Mouse (Mus musculus) ZHBTc4 (cell line): ENCODE measurements around the gene Gm10037.
"Not testable (repeated sequence)": the region's sequence is repeated elsewhere in the genome, so short reads cannot be mapped to it uniquely, and the experiment has no call there.

Experiments used
- DNase-seq: peaks from one replicate; pipeline ENCODE4 v3.0.0-alpha.2; 2011; ENCODE audit warnings: low read depth, low spot score

The Gm10037 gene

DNA sequence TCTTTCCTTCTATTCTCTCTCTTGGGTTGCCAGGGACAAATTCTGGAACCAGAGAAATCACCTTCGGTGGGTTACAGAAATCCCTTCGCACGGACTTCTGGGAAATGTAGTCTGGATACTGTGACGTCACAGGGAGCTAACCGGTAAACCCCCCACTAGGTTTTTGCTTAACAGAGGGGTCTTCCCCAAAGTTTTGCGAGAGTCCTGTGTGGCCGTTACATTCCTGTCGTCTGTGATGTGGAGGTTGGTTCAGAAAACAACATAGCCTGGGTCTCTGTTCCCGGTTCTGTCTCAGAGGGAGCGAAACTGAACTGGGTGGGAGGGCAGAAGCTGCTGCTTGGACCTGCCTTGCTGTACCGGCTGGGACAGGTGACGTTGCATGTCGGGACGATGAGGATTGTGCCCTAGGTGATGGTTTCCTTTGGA, at the start of gene Gm10037:
TSS of gene Gm10037 (plus strand) at position 196 of the 426 bp plus-strand sequence.
- peak; percentile 59 for DNase-seq

- DNase-seq = peak; percentile 77
These were observed 38.9 kb upstream of the Gm10037 start for GRCm38 (mm10) chr13:67791921-67792455.

GRCm38 (mm10) chr13:67798618-67799017, 32.3 kb upstream of the Gm10037 start:
- DNase-seq = peak; percentile 60

DNA sequence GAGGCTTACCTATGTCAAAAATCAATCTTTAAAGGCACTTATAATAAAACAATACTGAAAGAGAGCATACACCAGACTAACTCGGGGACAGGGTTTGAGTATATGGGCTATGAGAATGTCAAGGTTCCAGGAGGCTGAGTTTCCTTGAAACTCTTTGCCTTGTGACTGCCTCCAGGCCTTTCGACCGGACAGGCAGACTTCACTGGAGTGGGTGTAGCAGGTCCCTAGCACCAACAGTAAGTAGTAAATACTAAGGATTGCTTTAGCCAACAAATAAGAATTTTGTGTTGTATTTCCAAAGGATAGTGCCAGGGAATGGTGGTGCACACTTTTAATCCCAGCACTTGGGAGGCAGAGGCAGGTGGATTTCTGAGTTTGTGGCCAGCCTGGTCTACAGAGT, 31.8 kb upstream of the Gm10037 start:
- peak; percentile 31 for DNase-seq

- no peak for DNase-seq
These were observed 19.2 kb upstream of the Gm10037 start for GRCm38 (mm10) chr13:67811651-67812210.

DNA sequence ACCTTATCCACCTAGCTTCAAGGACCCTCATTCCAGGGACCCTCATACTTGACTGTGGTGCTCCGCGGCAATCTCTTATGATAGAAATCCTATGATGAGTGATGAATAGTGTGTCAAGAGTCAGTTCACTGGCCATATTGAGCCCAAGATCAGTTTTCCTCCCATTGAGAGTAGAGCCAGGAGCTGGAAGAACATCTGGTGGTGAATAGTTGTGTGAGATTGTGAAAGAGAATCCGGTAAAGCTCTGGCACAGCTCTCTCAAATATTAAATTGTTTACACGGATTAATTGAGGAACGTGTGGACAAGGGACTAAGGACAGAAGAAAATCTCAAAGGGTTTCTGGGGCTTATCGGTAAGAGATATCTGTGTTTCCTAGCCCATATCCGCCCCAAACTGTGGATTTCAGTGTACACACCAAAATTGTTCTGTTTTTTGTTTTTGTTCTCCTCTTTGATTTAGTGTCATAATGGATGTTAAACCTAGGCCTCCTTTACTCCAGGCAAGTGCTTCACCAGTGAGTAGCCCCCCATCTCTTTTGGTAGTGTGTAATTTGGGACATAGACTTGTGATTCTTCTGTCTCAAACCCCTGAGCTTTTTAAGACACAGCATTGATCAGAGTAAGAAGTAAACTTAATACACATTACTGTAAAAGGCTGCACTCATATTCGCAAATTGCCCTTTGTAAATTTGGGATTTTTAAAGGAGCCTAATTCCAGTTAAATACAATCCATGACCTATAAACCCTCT, 17.8 kb upstream of the Gm10037 start:
- DNase-seq = no peak

DNA sequence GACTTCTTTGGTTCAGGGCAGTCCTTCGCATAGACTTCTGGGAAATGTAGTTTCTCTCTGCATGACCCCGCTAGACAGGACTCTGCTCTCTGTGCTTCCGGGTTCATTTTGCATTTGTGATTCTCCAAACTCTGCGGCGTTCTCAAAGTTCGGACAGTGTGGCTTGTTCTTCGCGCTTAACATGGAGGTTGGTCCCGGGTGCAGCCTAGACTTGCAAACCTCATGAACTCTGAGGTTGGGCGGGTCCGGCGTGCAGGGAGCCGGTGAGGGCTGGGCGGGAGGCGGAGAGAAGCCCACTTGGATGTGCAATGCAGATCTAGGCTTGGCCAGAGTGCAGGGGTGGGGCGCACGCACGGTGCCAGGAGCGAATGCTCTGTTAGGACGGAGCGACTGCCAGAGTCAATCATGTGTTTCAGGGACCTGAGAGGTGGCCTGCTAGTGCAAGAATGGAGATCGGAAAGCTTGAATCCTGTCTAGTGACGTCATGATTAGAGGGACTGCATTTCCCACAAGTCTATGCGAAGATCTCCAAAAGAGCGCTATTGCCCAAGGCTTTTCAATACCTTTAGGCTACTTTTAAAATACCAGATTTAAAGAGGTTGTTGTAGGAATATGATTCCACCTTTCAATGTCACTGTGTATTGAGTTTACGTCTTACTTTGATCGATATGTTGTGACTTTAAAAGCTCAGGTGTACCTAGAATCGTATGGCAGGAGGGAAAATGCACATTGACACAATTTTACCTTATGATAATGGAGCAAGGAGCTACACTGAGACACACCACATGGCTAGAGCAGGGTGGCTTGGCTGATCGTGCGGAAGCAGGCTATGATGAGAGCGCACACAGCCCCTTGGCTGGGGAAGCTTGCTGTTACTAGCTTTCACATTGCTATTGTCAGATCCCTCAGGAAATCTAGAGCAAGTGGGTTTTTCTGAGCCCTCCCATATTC, 16.9 kb upstream of the Gm10037 start, which contains the start of gene Zfp273:
TSS of gene Zfp273 (plus strand) at position 31 of the 951 bp plus-strand sequence.
- DNase-seq = peak; percentile 94

DNA sequence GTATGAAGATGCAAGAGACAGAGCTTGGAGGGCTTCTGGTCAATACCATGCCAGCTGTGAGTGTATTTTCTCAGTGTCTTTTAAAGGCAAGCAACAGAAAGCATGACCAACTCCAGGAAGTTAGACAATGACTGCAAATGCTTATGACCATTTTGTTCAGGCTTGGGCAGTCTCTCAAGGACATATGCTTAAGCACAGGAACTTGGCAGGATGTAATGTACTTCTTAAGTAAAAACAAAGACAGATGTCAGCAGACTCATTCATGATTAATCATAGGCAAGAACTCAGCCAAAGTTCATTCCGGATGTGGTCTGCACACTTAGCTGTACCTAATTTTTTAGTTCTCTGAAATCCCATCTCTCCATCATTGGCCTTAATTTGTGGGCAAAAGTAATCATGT, 12.3 kb upstream of the Gm10037 start:
- DNase-seq = no peak

- not testable (repeated sequence) for DNase-seq
These were observed 2.2 kb downstream of the Gm10037 start for GRCm38 (mm10) chr13:67833137-67833536.

GRCm38 (mm10) chr13:67843775-67844118, 12.8 kb downstream of the Gm10037 start:
- DNase-seq = no peak

DNA sequence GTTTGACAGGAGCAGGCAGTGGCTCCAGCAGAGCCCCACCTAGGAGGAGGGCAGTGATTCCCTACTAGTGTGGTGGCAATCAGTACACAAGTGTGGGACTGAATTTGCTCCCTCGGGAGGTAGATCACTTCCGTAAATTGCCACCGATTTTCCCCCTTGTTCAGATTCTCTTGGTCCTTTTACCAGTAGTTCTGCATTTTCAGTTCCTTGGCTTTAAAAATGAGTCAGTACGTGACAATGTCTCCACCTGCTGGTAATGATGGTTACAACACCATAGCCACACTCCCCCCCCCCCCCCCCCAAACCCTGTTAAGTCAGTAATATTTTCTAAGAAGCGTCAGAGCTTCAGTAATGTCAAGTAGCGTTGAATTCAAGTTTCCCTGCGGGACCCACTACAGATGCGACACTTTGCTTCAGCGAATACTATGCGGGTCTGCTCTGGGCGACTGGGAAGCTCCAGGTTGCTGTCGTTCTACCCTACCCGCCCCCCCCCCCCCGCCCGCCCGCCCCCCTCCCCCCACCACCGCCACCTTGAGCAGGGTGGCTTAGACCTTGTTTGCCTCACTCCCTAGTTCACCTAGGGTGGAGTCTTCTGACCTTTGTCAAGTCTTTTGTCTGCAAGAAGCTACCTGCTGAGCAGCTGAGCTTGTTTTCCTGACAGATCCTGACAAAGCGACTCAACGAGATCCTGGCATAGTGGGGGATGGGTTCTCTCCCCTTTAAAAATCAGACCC, 13.4 kb downstream of the Gm10037 start:
- peak; percentile 96 for DNase-seq

DNA sequence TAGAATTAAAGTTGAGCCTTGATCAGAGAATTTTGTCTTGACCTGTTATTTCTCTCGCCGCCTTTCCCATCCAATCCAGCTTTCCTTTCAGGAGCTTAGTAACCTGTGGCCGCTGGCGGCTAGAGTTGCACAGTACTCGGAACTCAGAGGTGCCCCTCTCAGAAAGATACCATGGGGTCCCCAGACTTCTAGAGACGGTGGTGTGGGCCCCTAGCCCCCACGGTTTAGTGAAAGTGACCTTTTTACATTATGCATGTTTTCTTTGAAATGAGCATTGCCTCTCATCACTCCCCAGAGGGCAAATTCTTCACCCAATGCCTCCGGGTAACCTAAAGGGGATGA, 13.9 kb downstream of the Gm10037 start:
- DNase-seq = no peak

DNA sequence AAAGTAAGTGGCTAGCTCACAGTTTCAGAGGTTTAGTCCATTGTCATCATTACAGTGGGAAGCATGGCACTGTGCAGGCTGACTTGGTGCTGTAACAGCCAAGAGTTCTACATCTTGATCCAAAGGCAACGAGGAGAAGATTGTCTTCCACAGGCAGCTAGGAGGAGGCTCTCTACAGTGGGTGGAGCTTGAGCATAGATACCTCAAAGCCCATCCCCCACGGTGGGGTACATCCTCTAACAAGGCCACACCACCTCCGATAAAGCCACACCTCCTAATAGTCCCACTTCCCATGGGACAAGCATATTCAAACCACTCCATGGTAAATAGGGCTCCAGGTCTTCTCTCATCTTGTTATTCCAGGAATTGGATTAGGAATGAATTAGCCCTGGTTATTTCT, 19.5 kb downstream of the Gm10037 start:
- peak; percentile 79 for DNase-seq

GRCm38 (mm10) chr13:67853130-67853529, 22.2 kb downstream of the Gm10037 start:
- no peak for DNase-seq

- DNase-seq = no peak
These were observed 23.1 kb downstream of the Gm10037 start for GRCm38 (mm10) chr13:67853983-67854382.

- peak; percentile 52 for DNase-seq
These were observed 26.4 kb downstream of the Gm10037 start for GRCm38 (mm10) chr13:67857317-67857716.

- DNase-seq = peak; percentile 23
These were observed 31.6 kb downstream of the Gm10037 start for GRCm38 (mm10) chr13:67862508-67862907.

DNA sequence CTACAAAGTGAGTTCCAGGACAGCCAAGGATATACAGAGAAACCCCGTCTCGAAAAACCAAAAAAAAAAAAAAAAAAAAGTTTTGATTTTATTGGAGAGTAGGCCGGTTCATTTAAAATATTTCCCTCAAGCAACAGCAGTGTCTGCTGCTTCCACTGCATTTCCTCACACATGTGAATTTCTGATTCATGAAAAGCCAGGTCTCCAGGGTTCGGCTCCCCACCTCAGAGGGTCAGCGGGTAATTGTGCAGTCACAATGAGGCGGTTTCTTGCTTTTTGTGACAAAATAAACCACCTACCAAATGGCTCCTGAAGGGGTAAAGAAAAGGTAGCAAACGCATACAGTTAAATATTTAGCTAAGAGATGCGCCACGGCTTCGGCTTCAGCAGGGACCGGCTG, 32.1 kb downstream of the Gm10037 start, which contains the start of gene BC048507:
TSS of gene BC048507 (plus strand) at position 301 of the 400 bp plus-strand sequence.
- DNase-seq = no peak

DNA sequence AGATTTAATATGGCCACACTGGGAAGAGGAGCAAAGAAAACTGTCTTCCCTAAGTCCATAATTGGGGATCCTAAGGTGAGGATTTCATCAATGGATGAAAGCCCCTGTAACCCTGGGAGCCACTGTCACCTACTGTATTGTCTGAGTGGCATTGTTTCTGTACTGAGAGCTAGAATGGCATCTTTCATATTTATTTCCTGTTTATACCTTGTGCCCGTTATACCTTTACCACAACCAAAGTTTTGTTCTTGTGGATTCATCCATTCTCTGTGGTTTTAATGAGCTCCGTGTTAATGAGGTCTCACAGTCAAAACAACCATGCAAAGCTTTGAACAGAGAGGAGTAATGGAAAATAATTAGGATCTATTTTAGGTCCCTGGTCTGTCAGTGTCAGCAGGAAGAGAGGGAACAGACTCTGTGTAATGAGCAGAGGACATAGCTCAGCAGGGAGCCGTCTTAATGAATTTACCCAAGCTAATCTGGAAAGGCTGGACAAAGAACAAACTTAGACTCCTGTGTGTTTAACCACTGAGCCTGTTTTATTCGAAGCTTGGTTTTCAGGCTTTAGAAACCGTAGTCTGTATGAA, 34.0 kb downstream of the Gm10037 start:
- no peak for DNase-seq

DNA sequence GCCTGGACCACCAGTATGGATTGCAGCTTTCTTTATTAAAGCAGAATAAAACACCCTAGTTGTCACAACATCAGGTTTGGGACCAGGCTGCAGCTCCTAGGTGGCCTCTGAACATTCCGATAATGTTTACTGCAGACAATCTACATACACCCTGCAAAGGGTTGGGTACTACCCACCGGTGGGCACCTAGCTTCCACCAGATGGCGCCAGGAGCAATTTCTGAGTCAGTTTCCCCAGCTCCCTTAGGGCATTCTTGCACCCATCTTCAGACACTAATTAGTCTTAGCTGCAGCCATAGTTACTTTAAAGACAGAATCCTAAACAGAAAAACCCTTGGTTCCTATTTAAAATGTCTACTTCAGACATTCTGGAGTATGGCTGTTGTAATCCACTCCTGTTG, 37.0 kb downstream of the Gm10037 start:
- peak; percentile 76 for DNase-seq
